Comparison of ENCODE assay signal across 24 mouse cellular contexts in the genomic region with DNA sequence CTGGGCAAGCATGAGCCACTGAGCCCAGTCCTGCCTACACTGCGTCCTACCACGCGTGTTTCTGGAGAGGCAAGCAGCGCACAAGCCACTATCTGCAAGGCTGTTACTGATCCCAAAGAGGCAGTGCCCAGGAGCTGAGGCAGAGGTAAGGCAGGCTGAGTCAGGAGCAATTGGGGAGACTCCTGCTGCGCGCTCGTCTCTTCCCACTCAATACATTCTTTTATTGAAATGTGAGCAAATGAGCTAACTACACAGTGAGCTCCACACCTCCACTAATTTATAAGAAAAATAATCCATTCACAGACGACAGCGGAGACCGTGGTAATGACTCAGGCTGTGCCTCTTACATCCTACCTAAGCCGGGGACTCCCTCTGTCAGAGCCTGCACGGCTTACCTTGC.
"Had no signal": no experiment of that assay in that cellular context is flagged by ENCODE, and none has a peak within 500 bp of the region (broad histone marks: within the 10 kb centered on the region; RNA-seq: fewer than 3 reads in every experiment).

No protein-coding gene starts in this region.

- H3K9me3 ChIP-seq: limb, embryonic 15.5 days; midbrain, embryonic 13.5 days; neural tube, embryonic 13.5 days; stomach, embryonic 15.5 days had no signal

- H3K9ac ChIP-seq: limb, embryonic 12.5 days; limb, embryonic 15.5 days; liver, embryonic 14.5 days; liver, postnatal 0 days; lung, embryonic 14.5 days; midbrain, embryonic 13.5 days; neural tube, embryonic 13.5 days; stomach, embryonic 15.5 days had no signal

- H3K36me3 ChIP-seq: limb, embryonic 12.5 days; limb, embryonic 15.5 days; midbrain, embryonic 10.5 days; stomach, embryonic 15.5 days had no signal

- H3K4me2 ChIP-seq: limb, embryonic 12.5 days; limb, embryonic 15.5 days; liver, embryonic 11.5 days; lung, embryonic 14.5 days; midbrain, embryonic 13.5 days; neural tube, embryonic 13.5 days; stomach, embryonic 15.5 days had no signal

- H3K27me3 ChIP-seq: limb, embryonic 12.5 days; limb, embryonic 15.5 days; midbrain, embryonic 13.5 days; neural tube, embryonic 13.5 days; stomach, embryonic 15.5 days had no signal

- H3K4me1 ChIP-seq: limb, embryonic 12.5 days; limb, embryonic 15.5 days; stomach, embryonic 15.5 days had no signal

- DNase-seq: kidney, adult 18-20 months; kidney, adult 9 months; kidney, postnatal 14 days; kidney, postnatal 4 days; left cerebral cortex, postnatal 4 days; liver, postnatal 0 days; lung, embryonic 14.5 days; right cerebral cortex, postnatal 14 days; spleen, adult 18-20 months; thymus, adult 18-20 months; thymus, postnatal 36 days had no signal

- H3K27ac ChIP-seq: limb, embryonic 12.5 days; limb, embryonic 15.5 days; liver, embryonic 14.5 days; macrophage; midbrain, embryonic 10.5 days; midbrain, embryonic 13.5 days; neural tube, embryonic 13.5 days; stomach, embryonic 15.5 days had no signal

- H3K4me3 ChIP-seq: limb, embryonic 12.5 days; limb, embryonic 15.5 days; midbrain, embryonic 10.5 days; midbrain, embryonic 13.5 days; myocyte; neural tube, embryonic 13.5 days; stomach, embryonic 15.5 days had no signal

- ATAC-seq: intestine, embryonic 16.5 days; liver, postnatal 0 days; lung, postnatal 0 days; midbrain, embryonic 13.5 days; midbrain, embryonic 16.5 days had no signal
